Mouse (Mus musculus): ENCODE measurements at regions not wholly inside any gene's neighbourhood (a gene's known extent, or its start where the extent isn't known, plus 50 kb on each side); places are given as distances from the start of the nearest gene placed in this dataset.

DNA sequence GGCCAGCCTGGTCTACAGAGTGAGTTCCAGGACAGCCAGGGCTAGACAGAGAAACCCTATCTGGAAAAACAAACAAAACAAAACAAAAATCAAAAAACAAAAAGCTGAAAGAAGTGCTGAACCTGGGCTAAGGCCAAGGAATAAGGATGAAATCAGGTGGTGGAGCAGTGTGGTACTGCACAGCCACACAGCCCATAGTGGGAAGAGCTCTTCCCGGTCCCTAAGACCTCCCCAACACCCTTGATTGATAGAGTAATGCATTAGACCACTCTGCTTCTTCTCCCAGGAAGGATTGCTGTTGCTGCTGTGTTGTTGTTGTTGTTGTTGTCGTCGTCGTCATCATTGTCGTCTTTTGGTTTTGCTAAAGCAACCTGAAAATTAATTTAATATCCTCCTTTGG, 118.2 kb upstream of the Mafb start:
- TF ChIP-seq GATA1 (IDR thresholded peaks at IDR 0.05; ENCODE audit: borderline replicate concordance, low read length) (no peak), FLI1 (IDR thresholded peaks at IDR 0.05; ENCODE audit: low read length) (no peak)
